Mouse (Mus musculus) ES-E14 (cell line): ENCODE measurements at regions not wholly inside any gene's neighbourhood (a gene's known extent, or its start where the extent isn't known, plus 50 kb on each side); places are given as distances from the start of the nearest gene placed in this dataset.

Experiments
- HCFC1 ChIP-seq: IDR thresholded peaks from 2 replicates; pipeline ENCODE4 v1.6.1; 2012; ENCODE audit warnings: low read length, inconsistent platforms, borderline replicate concordance; ENCODE audit not compliant: insufficient read depth
- MAFK ChIP-seq: IDR thresholded peaks from 2 replicates; pipeline ENCODE4 v1.6.1; 2014; ENCODE audit warnings: mild to moderate bottlenecking, low read depth, low read length, inconsistent platforms; ENCODE audit not compliant: insufficient read depth
- ZNF384 ChIP-seq: IDR thresholded peaks from 2 replicates; pipeline ENCODE4 v1.6.1; 2012; ENCODE audit warnings: low read depth, low read length, inconsistent platforms

DNA sequence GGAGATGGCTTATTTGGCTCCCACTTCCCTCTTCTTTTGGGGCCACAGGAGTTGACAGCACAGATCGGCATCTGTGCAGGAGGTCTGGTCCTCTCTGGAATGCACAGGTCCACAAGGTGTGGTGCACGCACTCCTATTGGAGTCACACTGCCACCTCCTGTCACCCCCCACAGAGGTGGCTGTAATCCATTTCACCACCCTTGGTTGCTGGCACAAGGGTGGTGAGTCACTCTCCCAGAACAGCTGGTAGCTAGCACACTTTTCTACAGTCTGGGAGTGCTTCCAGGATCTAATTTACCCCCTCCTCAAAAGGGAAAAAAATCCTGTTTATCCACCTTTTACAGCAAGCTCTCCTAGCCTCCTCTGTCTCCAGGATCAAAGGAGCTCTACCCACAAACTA, 294.6 kb upstream of the Klf3 start:
- TF ChIP-seq MAFK: no peak
- no peak for TF ChIP-seq HCFC1
- no peak for TF ChIP-seq ZNF384
